Mouse (Mus musculus): ENCODE measurements at regions not wholly inside any gene's neighbourhood (a gene's known extent, or its start where the extent isn't known, plus 50 kb on each side); places are given as distances from the start of the nearest gene placed in this dataset.

DNA sequence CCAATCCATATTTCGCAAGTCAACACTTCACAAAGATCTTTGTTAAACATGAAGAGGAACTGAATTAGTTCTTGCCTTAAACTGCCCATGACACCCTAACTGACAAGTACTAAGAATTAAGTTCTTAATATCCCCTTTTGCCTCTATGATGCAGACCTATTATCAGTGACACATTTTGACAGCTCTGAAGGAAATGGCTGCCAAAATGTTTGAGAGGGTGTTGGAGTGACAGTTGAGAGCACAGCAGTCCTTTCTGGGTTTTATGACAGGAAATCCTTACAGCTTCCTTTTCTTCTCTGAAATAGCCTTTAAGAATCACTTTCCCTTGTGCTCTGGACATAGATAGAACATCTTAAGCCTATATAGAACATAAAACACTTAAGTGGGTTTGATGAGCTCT, 1034.4 kb upstream of the B3galt2 start:
- TF ChIP-seq CTCF (IDR thresholded peaks at IDR 0.05; ENCODE audit: borderline replicate concordance, extremely low read depth, insufficient read depth, insufficient read length) = no peak
- TF ChIP-seq POLR2A (IDR thresholded peaks at IDR 0.05; ENCODE audit: borderline replicate concordance, extremely low read depth, insufficient read depth, insufficient read length, poor library complexity, severe bottlenecking) = no peak
